Mouse (Mus musculus): ENCODE measurements at regions not wholly inside any gene's neighbourhood (a gene's known extent, or its start where the extent isn't known, plus 50 kb on each side); places are given as distances from the start of the nearest gene placed in this dataset.

GRCm38 (mm10) chr12:7738020-7738419, 239.4 kb upstream of the Apob start:
- TF ChIP-seq EP300 (IDR thresholded peaks at IDR 0.05; ENCODE audit: low read depth) (no peak), CTCF (IDR thresholded peaks at IDR 0.05; ENCODE audit: low read depth) (no peak)

Measured in liver, embryonic 14.5 days (tissue).